Mouse (Mus musculus): ENCODE results near the gene Parp9. TPM values are rescaled to one million over a fixed set of nuclear protein-coding genes. Genes with fewer than 3 reads are reported as not detected.
A peak's percentile ranks its signal among the peaks of the same experiment; 100 is the strongest.
"Not testable (repeated sequence)": the region's sequence is repeated elsewhere in the genome, so short reads cannot be mapped to it uniquely, and the experiment has no call there.

Parp9 gene
- polyA plus RNA-seq, 1 experiment from 2014 or later = 4.2 TPM

DNA sequence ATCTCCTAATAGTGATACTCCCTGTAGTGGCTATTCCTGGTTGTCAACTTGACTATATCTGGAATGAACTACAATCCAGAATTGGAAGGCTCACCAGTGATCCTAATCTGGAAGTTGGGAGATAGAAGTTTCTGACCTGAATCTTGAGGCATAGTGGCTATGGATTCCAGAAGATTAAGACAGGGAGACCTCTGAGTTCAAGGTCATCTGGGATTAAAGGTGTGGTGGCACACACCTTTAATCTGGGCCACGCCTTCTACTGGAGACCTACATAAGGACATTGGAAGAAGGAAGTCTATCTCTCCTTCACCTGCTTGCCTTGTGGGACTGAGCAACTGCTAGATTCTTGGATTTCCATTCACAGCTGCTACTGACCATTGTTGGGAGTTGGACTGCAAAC lies 40.2 kb downstream of the Parp9 start, which contains the start of gene Kpna1:
Gene Kpna1, plus strand, starts transcription at position 301 of the 400 bp plus-strand sequence.
- not testable (repeated sequence) for H3K27ac ChIP-seq (ENCODE audit: low read depth, low read length); H3K36me3 ChIP-seq (ENCODE audit: control insufficient read depth, insufficient read depth, low read length); H3K4me3 ChIP-seq (ENCODE audit: low read depth, low read length); H3K4me1 ChIP-seq (replicated peaks; ENCODE audit: control insufficient read depth, insufficient read depth, low read length); H3K27me3 ChIP-seq (ENCODE audit: control insufficient read depth, insufficient read depth, low read length); H3K9me3 ChIP-seq (ENCODE audit: control insufficient read depth, low read length); ATAC-seq (replicated peaks; ENCODE audit: low FRiP score); DNase-seq (ENCODE audit: low spot score); H3K9ac ChIP-seq (ENCODE audit: low read length); H3K4me2 ChIP-seq (ENCODE audit: low read depth, low read length, severe bottlenecking)
- WGBS = 83% methylated on average over 1 of the region's 1 CpGs

GRCm38 (mm10) chr16:35981363-35981821 lies 43.1 kb downstream of the Parp9 start:
- Histone ChIP-seq H3K4me1 (replicated peaks; ENCODE audit: control insufficient read depth, insufficient read depth, low read length) (0 out of 2 replicates have a peak, but pooled peaks cover 4% of the 10 kb centered on the region), H3K4me3 (ENCODE audit: low read depth, low read length) (no peak overlapping the region), H3K27me3 (ENCODE audit: control insufficient read depth, insufficient read depth, low read length) (peaks cover 4% of the 10 kb centered on the region), H3K9me3 (ENCODE audit: control insufficient read depth, low read length) (no peaks in the 10 kb centered on the region), H3K27ac (ENCODE audit: low read depth, low read length) (no peak overlapping the region), H3K4me2 (ENCODE audit: low read depth, low read length, severe bottlenecking) (no peak overlapping the region), H3K36me3 (ENCODE audit: control insufficient read depth, insufficient read depth, low read length) (no peaks in the 10 kb centered on the region), H3K9ac (ENCODE audit: low read length) (no peak overlapping the region)
- peak; percentile 100 for DNase-seq (ENCODE audit: low spot score)
- peak; percentile 89 for ATAC-seq (replicated peaks; ENCODE audit: low FRiP score)
- 49% methylated on average over 19 of the region's 19 CpGs for WGBS

- Histone ChIP-seq H3K4me3 (ENCODE audit: low read depth, low read length) (peak overlapping the region; percentile 88), H3K4me2 (ENCODE audit: low read depth, low read length, severe bottlenecking) (peak overlapping the region; percentile 68), H3K27ac (ENCODE audit: low read depth, low read length) (no peak overlapping the region), H3K9ac (ENCODE audit: low read length) (peak overlapping the region; percentile 89), H3K27me3 (ENCODE audit: control insufficient read depth, insufficient read depth, low read length) (peaks cover 4% of the 10 kb centered on the region), H3K9me3 (ENCODE audit: control insufficient read depth, low read length) (no peaks in the 10 kb centered on the region), H3K36me3 (ENCODE audit: control insufficient read depth, insufficient read depth, low read length) (no peaks in the 10 kb centered on the region), H3K4me1 (replicated peaks; ENCODE audit: control insufficient read depth, insufficient read depth, low read length) (0 out of 2 replicates have a peak, but pooled peaks cover 4% of the 10 kb centered on the region)
- 4% methylated on average over 15 of the region's 15 CpGs for WGBS
- ATAC-seq (replicated peaks; ENCODE audit: low FRiP score) (0 out of 2 replicates have a peak, but pooled peaks have one; percentile 1), DNase-seq (ENCODE audit: low spot score) (no peak)
Measured at GRCm38 (mm10) chr16:35982506-35982901, 44.2 kb downstream of the Parp9 start.

DNA sequence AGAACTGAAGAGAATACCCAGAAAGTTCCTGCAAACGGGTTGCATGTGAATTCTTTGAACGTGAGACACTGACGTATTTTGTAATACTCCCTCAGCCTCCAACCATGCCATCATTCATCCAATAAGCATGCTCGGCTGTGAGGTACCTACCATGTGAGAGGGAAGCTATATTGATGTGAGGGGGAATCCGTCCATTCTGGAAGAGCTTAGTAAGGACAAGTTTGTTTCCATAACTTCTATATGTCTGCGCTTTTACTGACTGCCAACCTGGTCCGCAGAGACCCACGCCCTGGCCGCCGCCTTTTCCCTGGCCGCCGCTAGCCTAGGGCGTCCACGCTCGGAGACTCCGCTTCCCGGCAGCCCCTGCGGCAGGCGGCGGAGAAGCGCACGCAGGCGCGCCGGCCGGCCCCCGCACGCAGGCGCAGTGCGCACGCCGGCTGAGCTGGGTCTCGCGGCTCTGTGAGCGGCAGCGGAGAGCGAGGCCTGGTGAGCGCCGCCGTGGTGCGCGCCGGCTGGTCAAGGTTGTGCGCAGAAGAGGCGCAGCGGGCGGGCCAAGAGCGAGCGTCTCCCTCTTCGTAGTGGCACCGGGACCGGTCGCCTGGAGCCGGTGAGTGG lies 44.7 kb downstream of the Parp9 start:
- Histone ChIP-seq H3K4me3 (ENCODE audit: low read depth, low read length) (peak overlapping the region; percentile 88), H3K9me3 (ENCODE audit: control insufficient read depth, low read length) (no peaks in the 10 kb centered on the region), H3K27me3 (ENCODE audit: control insufficient read depth, insufficient read depth, low read length) (peaks cover 4% of the 10 kb centered on the region), H3K9ac (ENCODE audit: low read length) (peak overlapping the region; percentile 89), H3K36me3 (ENCODE audit: control insufficient read depth, insufficient read depth, low read length) (no peaks in the 10 kb centered on the region), H3K4me2 (ENCODE audit: low read depth, low read length, severe bottlenecking) (peak overlapping the region; percentile 68), H3K4me1 (replicated peaks; ENCODE audit: control insufficient read depth, insufficient read depth, low read length) (0 out of 2 replicates have a peak, but pooled peaks cover 4% of the 10 kb centered on the region), H3K27ac (ENCODE audit: low read depth, low read length) (peak overlapping the region; percentile 98)
- under 1% methylated on average over 54 of the region's 54 CpGs for whole genome bisulfite sequencing
- peak; percentile 94 for ATAC-seq (replicated peaks; ENCODE audit: low FRiP score)
- DNase-seq (ENCODE audit: low spot score) = peak; percentile 95

- peak overlapping the region; percentile 98 for H3K27ac ChIP-seq (ENCODE audit: low read depth, low read length)
- no peaks in the 10 kb centered on the region for H3K9me3 ChIP-seq (ENCODE audit: control insufficient read depth, low read length)
- no peaks in the 10 kb centered on the region for H3K36me3 ChIP-seq (ENCODE audit: control insufficient read depth, insufficient read depth, low read length)
- peak overlapping the region; percentile 88 for H3K4me3 ChIP-seq (ENCODE audit: low read depth, low read length)
- peak overlapping the region; percentile 68 for H3K4me2 ChIP-seq (ENCODE audit: low read depth, low read length, severe bottlenecking)
- peak overlapping the region; percentile 89 for H3K9ac ChIP-seq (ENCODE audit: low read length)
- ATAC-seq (replicated peaks; ENCODE audit: low FRiP score) (peak; percentile 77), DNase-seq (ENCODE audit: low spot score) (no peak)
- H3K27me3 ChIP-seq (ENCODE audit: control insufficient read depth, insufficient read depth, low read length) = peaks cover 4% of the 10 kb centered on the region
- H3K4me1 ChIP-seq (replicated peaks; ENCODE audit: control insufficient read depth, insufficient read depth, low read length) = 0 out of 2 replicates have a peak, but pooled peaks cover 4% of the 10 kb centered on the region
- 0% methylated on average over 54 of the region's 86 CpGs for WGBS
Measured at GRCm38 (mm10) chr16:35983517-35984101, 45.3 kb downstream of the Parp9 start.

- H3K27ac ChIP-seq (ENCODE audit: low read depth, low read length) = no peak overlapping the region
- no peak overlapping the region for H3K9ac ChIP-seq (ENCODE audit: low read length)
- H3K9me3 ChIP-seq (ENCODE audit: control insufficient read depth, low read length) = no peaks in the 10 kb centered on the region
- H3K36me3 ChIP-seq (ENCODE audit: control insufficient read depth, insufficient read depth, low read length) = no peaks in the 10 kb centered on the region
- DNase-seq (ENCODE audit: low spot score) (no peak), ATAC-seq (replicated peaks; ENCODE audit: low FRiP score) (no peak)
- H3K27me3 ChIP-seq (ENCODE audit: control insufficient read depth, insufficient read depth, low read length) = peaks cover 4% of the 10 kb centered on the region
- peak overlapping the region; percentile 68 for H3K4me2 ChIP-seq (ENCODE audit: low read depth, low read length, severe bottlenecking)
- WGBS = 64% methylated on average over 3 of the region's 3 CpGs
- H3K4me3 ChIP-seq (ENCODE audit: low read depth, low read length) = peak overlapping the region; percentile 88
- 0 out of 2 replicates have a peak, but pooled peaks cover 4% of the 10 kb centered on the region for H3K4me1 ChIP-seq (replicated peaks; ENCODE audit: control insufficient read depth, insufficient read depth, low read length)
Measured at GRCm38 (mm10) chr16:35984471-35984870, 46.2 kb downstream of the Parp9 start.

GRCm38 (mm10) chr16:35987930-35988329 lies 49.7 kb downstream of the Parp9 start:
- H3K4me1 ChIP-seq (replicated peaks; ENCODE audit: control insufficient read depth, insufficient read depth, low read length) = 0 out of 2 replicates have a peak, but pooled peaks cover 2% of the 10 kb centered on the region
- H3K9ac ChIP-seq (ENCODE audit: low read length) = no peak overlapping the region
- 97% methylated on average over 1 of the region's 1 CpGs for WGBS
- ATAC-seq (replicated peaks; ENCODE audit: low FRiP score) (no peak), DNase-seq (ENCODE audit: low spot score) (no peak)
- H3K9me3 ChIP-seq (ENCODE audit: control insufficient read depth, low read length) = no peaks in the 10 kb centered on the region
- no peak overlapping the region for H3K4me2 ChIP-seq (ENCODE audit: low read depth, low read length, severe bottlenecking)
- H3K4me3 ChIP-seq (ENCODE audit: low read depth, low read length) = no peak overlapping the region
- H3K27ac ChIP-seq (ENCODE audit: low read depth, low read length) = no peak overlapping the region
- H3K27me3 ChIP-seq (ENCODE audit: control insufficient read depth, insufficient read depth, low read length) = no peaks in the 10 kb centered on the region
- no peaks in the 10 kb centered on the region for H3K36me3 ChIP-seq (ENCODE audit: control insufficient read depth, insufficient read depth, low read length)

DNA sequence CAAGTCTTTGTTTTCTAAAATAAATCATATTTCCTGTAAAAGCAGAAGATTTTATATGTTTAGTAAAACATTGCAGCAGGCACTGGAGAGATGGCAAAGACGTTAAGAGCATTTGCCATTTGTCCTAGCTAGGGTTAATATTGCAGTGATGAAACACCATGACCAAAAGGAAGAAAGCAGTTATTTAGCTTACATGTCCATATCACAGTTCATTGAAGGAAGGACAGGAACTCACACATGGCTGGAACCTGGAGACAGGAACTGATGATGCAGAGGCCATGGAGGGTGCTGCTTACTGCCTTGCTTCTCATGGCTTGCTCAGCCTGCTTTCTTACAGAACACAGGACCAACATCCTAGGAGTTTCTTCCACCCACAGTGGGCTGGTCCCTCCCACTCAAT lies 54.1 kb downstream of the Parp9 start:
- Histone ChIP-seq H3K4me1 (replicated peaks; ENCODE audit: control insufficient read depth, insufficient read depth, low read length) (no peaks in the 10 kb centered on the region), H3K9me3 (ENCODE audit: control insufficient read depth, low read length) (no peaks in the 10 kb centered on the region), H3K9ac (ENCODE audit: low read length) (no peak overlapping the region), H3K27ac (ENCODE audit: low read depth, low read length) (no peak overlapping the region), H3K4me3 (ENCODE audit: low read depth, low read length) (no peak overlapping the region), H3K4me2 (ENCODE audit: low read depth, low read length, severe bottlenecking) (no peak overlapping the region), H3K27me3 (ENCODE audit: control insufficient read depth, insufficient read depth, low read length) (no peaks in the 10 kb centered on the region), H3K36me3 (ENCODE audit: control insufficient read depth, insufficient read depth, low read length) (no peaks in the 10 kb centered on the region)
- ATAC-seq (replicated peaks; ENCODE audit: low FRiP score) (no peak), DNase-seq (ENCODE audit: low spot score) (no peak)
- 93% methylated on average over 1 of the region's 1 CpGs for WGBS
